Mouse (Mus musculus): ENCODE data around the gene Rbms3.

Gene Rbms3

DNA sequence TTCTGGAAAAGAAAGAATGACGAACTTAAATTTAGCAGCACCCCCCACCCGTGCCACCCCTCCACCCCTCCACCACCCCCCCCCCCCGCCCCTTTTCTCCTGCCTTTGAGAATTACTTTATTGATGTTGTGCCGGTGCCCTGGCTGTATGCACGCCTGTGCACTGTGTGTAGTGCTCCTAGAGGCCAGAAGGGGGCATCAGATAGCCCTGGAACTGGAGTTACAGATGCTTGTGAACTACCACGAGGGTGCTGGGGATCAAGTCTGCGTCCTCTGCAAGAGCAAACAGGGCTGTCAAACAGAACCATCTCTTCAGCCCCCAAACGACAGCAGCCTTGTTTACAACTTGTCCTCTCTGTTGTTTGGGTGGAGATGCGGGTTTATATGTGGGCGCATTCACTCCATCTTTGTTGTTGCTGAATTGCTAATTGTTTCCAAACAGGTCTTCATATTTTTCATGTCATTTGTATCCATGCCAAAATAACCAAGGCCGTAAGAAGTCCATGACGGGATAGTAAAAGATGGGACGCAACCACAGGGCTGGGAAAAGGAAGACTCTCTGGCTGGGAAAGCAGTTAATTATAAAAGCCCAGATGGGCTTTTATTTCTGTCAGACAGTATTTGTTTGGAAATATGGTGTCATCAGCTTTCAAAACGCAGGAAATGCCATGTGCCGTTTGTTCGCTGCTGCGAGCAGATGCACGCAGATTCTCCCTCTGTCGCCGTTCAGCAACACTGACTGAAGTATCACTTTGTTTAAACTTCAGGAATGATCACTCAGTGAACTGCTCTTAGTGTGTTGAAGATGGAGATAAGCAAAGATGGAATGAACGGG is 652.9 kb downstream of the Rbms3 start:
- DNase-seq (ENCODE audit: low spot score): no peak

DNA sequence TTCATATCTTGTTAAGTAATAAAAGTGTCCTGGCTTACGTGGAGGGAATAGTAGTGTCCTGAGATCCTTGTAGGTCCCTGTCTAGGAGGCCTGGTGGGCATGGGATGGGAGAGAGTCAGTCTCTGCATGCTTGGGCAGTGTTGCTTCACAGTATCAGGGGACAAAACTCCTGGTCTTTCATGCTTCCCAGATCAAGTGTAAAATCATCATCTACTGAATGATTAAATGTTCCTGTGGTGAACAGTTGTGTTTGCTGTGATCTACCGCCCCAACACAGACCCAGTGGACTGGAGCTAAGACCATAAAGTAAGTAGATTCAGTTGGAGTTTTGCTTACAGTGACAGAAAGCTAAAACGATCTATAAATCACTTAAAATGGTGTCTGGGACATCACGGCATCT is 654.4 kb downstream of the Rbms3 start:
- no peak for DNase-seq (ENCODE audit: low spot score)

DNA sequence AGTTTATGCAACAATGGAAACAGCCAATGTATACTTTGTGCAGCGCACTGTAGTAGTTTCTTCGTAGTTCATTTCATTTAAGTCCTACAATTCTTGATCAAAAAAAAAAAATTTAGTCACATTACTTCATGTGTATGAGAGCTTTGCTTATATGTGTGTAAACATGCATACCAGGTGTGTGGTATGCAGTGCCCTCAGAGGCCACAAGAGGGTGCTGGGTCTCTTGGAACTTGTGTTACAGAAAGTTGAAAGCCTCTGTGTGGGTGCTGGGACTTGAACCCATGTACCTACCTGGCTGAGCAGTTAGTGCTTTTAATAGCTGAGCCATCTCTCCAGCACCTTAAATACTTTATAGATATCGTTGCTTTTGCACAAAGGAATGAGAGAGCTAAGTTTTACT is 655.6 kb downstream of the Rbms3 start:
- no peak for DNase-seq (ENCODE audit: low spot score)

DNA sequence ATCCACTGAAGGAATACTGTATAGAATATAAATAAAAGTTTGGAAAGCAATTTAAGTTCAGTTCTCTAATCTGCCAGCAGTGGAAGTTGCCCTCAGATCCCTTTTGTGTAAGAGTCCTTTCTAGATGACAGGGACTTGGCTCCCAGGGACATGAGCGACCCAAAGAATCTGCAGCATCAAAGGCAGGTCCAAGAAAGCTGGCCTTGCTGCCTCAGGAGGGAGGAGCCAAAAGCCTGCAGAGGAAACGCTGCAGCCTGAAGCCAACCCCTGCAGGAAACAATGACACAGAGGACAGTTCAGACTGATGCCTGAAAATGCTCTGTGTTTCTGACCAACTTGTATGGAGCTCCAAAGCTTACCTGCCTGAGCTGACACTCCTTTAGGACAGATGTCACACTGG is 656.1 kb downstream of the Rbms3 start:
- DNase-seq (ENCODE audit: low spot score): no peak

DNA sequence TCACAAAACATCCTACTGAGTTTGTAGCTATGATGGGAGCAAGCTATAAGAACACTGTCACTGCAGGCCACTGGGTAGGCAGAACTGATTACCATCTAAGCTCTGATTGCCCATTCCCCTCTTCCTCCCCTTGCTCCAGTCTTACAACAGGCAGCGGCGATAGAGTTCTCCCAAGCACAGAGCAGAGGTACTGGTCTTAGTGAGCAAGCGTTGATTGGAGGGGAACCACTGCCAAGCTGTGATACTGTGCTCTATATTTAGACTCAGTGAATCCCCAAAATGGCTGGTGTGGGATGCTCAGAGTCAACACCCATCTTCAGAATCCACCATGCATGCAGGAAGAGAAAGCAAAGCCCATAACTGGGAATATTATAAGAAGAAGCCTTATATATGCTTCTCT is 662.4 kb downstream of the Rbms3 start:
- no peak for DNase-seq (ENCODE audit: low spot score)

DNA sequence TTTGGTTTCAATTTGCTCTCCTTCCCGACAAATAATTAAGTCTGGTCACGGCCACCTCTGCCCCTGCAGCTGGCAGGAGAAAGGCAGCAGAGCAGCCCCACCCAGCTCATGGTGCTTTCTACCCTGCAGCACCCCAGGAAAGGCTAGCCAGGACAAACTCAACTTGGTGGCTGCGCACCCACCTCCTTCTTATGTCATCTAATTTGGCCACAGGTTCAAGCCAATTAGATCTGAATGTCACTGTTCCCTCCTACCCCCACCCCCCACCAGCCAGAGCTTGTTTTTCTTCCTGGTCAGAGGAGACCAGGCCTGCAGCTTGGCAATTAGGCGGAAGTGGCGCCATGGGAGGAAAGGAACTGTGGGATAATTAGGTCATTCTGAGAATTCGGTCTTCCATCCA is 664.0 kb downstream of the Rbms3 start:
- DNase-seq (ENCODE audit: low spot score): no peak

DNA sequence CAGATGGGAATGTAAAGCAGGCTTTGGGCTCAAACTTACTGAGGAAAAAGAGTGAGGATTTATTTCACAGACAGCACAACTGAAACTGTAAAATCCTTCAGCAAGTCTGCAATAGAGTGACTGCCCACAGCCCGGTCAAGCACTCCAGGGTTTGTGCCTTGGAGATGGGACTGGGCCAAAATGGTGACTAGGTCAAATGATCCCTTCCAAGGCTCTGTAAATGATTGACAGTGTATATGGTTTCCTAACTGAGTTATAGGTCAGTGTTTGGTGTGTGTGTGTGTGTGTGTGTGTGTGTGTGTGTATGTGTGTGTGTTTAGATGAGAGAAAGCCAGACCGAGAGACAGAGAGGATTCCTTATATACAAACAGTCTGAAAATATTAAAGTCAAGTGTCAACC is 673.6 kb downstream of the Rbms3 start:
- DNase-seq (ENCODE audit: low spot score): peak; percentile 79

DNA sequence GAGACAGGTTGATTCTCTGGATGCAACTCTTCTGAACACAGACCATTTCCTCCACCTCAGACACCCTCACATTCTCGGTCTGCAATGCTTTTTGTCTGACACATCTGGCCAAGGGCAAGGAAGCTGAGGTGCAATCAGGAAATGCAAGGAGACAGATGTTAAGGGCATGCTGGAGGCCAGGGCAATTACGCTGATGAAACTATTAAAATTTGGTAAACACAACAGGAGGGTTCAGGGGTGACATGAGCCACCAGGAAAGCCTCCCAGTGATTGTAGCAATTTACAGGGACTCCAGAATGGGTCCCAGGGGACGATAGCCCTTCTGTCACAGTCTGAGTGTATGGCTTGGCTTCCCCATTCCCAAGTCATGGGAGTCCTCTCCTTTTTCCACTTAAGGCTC is 681.5 kb downstream of the Rbms3 start:
- no peak for DNase-seq (ENCODE audit: low spot score)

DNA sequence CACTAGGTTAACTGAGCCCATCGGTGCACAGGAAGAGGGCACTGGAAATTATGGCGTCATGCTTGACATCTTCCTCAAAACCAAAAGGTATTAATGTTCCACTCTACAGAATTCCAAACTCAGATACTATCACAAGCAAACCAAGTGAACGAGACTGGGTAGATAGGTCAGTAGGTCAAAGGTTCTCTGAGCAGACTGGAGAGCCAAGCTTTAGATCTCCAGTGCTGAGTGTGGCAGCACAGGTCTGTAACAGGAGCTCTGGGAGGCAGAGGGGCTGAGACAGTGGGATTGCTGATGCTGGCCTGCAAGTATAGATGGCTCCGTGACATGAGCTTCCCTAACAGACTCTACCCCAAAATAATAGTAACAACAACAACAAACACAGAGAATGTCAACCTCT is 682.3 kb downstream of the Rbms3 start:
- no peak for DNase-seq (ENCODE audit: low spot score)

DNA sequence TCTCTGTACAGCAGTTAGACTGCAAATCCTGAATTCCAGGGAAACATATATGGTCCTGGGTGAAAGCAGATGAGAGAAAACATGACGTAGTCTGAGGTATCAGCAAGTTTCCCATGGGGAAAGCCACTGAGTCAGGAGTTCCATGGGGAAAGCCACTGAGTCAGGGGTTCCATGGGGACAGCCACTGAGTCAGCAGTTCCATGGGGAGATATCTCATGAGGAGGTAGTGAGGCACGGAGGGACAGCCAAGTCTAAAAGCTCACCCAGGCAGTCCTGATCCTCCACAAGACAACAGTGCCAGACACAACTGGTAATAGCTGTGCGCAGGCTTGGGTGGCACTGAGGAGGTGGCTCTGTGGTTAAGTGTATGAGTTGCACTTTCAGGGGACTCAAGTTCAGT is 682.9 kb downstream of the Rbms3 start:
- DNase-seq (ENCODE audit: low spot score): no peak

DNA sequence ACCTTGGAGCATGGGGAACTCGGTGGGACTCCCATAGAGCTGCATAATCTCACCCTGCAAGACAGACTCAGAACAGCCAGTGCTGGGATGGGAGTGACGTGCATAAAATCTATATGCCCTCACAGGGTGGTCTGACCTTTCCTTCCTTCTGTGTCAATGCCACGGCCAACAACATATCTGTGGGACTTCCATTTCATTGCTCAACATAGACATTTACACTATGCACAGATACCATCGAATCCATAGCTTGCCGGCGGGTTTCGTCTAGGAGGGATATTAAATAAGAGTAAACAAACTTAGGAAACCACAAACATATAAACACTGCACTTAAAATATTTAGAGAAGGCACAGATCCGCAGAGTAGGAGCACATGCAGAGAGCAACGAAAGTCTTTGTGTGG is 684.0 kb downstream of the Rbms3 start:
- no peak for DNase-seq (ENCODE audit: low spot score)

DNA sequence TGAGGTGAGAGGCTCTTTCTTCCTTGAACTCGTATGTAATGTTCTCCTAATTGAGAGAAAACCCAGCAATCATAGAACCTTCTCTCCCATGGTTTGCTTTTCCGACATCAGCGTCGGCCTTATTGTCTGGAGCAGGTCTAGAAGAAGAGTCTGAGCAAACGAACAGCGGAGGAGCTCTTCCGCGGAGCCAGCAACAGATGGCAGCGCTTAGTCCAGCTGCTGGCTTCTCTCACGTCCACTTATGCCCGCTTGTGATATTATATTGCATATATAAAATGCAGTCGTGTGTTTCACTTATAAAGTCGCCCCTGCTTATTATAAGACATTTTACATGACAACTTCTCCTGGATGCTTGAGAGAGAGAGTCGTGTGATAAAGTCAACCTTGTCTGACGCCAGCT is 685.8 kb downstream of the Rbms3 start:
- no peak for DNase-seq (ENCODE audit: low spot score)

DNA sequence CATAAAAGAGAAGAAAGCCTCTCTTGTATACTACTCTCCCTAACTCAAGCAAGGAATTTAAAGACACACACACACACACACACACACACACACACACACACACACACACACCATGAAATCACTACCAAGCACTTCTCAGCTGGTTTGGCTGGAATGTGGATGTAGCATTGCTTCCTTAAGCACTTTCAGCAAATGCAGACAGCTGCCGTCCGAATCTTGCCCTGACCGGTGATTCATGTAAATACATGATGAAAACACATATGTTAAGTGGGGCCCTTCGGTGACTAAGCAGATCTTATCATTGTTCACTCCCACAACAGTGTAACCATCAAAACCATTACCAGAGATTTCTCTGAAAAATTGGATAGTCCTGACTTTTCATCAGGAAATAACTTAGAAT is 688.6 kb downstream of the Rbms3 start:
- no peak for DNase-seq (ENCODE audit: low spot score)

DNA sequence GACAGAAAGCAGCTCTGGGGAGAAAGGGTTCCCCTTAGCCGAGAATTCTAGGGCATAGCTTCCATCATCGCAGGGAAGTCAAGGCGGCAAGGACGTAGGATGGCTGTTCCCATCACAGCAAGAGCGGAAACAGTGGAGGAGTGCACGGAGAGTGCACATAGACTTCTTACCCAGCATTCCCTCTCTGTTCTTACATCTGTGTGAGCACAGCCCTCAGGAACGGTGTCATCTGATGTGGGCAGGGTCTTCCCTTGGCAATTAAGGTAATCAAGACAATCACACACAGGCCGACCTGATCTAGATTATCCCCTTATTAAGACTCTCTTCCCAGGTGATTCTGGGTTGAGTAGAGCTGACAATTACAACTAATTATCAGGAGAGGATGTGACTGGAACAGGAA is 689.0 kb downstream of the Rbms3 start:
- no peak for DNase-seq (ENCODE audit: low spot score)

DNA sequence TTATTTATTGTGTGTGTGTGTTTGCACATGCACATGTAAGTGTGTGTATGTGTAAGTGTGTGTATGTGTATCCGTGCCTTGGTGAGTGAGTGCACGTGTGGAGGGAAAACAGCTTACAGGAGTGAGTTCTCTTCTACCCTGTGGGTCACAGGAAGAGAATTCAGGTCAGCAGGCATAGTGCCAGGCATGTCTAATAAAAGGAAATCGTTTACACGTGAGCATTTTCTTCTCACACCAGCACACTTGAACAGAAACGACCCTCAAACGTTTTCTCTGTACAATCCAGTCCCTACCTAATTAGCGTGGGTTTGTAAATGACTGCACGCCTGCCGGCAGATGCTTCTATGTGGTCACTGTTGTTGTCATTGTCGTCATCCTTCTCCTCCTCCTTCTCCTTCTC is 701.4 kb downstream of the Rbms3 start:
- no peak for DNase-seq (ENCODE audit: low spot score)

DNA sequence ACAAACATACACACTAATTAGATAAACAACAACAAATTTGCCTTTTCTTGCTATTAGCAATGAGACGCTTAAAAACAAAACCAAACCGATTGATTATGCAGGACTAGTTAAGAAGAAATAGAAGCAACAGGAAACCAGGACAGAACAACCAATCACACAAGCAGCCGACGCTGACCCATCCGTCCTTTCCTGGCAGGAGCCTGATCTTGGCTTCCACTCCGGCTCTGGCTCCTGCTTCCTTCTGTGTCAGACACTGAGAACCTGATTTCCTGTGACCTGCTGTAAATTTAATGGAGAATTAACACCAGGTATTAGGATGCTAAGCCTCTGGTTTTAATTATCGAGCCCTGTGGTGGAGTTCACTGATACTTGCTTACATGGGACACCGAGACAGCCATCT is 706.6 kb downstream of the Rbms3 start:
- no peak for DNase-seq (ENCODE audit: low spot score)

DNA sequence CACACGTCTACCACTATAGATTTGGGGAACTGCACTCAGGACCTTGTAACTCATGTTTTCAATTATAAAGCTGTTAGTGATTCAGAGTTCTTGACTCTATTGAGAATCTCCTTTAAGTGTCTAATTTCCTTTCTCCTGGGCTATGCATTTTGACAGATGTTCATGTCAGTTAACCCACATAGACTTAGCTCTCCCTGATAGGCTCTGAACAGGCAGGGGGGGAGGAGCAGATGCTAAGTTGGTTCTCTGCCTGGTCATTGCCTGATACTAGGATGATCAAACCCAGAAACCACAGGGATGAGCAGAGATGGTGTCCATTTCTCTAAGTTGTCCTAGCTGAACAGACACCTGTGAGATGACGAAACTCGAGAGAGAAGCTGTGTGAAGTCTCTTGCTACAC is 707.2 kb downstream of the Rbms3 start:
- no peak for DNase-seq (ENCODE audit: low spot score)

DNA sequence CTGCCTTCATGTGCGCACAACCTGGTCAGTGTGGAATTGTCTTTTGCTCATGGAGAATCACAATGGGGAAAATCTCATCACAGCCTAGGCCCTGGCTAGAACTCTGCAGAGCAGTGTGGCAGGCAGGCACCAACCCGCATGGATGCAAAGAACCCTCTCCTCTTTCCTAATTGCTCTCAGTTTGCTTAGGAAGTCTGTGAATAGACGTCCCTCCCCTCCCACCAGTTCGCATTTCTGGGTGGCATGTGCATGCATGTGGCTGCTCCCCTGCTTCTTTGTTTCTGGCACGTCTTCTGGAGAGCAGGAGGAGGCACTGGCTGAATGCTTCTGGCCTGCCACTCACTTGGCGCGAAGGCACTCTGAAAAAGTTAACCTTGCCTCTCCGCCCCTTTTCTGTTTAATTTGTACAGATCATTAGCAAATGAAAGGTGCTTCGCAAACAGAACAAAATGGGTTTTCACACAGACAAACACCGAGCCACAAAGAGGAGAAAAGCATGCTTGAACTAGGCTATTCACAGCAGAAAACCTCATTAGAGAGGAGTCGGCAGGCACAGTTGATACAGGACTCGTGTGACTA is 710.2 kb downstream of the Rbms3 start:
- DNase-seq (ENCODE audit: low spot score): no peak

DNA sequence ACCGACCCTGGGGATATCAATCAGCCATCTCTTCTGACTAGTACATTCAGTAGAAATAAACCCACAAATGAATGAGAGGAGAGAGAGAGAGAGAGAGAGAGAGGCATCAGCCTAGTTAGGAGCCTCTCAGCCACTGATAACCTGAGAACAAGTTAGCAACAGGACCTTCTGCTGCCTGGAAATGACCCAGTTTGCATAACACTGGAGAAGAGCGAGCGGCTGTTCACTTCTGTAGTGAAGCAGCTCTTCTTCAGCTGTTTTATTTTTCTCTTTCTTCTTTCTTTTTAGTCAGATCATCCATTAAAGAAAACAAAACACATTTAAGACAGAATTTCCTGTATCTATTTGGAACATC is 717.2 kb downstream of the Rbms3 start:
- no peak for DNase-seq (ENCODE audit: low spot score)

DNA sequence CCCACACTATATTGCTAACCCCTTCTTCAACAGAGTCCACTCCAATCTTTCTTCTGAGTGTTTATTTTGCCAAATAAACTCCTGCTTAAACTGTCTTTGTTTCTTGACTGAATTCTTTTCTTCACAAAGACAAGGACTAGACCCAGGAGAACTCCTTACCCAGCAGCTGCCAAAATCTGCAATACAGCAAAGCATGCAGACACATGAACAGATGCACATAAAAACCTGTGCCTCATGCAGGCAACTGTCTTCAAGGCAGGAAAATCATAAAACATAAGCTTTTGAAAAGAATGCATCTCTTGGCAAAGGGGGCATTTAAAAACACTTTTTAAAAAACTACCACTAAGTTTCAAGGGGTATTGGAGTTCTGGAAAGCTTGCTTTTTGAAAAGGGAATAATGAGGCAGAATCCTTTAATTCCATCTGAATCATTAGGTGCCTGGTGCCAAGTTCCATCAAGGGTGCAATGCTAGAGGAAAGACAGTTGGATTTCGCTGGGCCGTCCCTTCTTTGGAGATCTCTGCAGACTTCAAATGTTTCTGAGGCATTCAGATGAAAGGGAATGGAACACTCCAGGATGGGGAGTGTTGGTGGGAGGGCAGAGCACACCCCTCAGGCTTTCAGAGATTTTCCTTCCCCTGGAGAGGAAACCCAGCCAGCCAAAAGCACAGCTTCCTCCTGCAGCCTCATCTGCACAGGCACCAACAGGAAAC is 717.8 kb downstream of the Rbms3 start:
- DNase-seq (ENCODE audit: low spot score): no peak

DNA sequence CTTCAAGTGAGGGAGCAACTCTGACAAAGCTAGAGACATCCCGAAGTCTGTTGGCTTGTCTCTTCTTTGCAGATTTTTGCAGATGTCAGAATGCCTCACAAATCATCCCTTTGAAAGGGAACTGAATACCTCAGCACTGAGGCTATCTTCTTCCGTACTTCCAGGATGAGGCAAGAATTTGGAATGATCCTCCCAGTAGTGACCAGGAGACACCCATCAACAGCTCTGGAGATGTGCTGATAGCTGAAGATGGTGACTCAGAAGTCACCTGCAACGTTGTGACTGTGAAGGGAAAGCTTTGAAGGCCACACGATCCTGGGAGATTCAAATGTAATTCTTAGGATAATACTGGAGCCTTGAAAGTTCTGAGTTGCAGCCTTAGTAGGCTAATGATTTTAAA is 720.2 kb downstream of the Rbms3 start:
- no peak for DNase-seq (ENCODE audit: low spot score)

DNA sequence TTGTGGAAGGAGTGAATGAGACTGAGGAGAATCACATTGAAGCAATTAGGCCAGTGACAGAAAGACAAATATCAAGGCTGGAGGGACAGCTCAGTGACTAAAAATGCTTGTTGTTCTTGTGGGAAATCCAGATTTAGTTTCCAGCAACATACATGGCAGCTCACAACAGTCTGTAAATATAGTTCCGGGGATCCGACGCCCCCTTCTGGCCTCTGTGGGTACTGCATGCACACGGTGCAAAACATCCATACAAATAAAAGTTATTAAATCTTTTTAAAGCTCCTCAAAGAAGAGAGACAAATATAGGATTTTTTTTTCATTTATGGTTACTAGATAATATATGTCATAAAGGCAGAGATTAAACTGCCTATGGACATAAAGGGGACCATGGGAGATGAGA is 722.8 kb downstream of the Rbms3 start:
- DNase-seq (ENCODE audit: low spot score): no peak

DNA sequence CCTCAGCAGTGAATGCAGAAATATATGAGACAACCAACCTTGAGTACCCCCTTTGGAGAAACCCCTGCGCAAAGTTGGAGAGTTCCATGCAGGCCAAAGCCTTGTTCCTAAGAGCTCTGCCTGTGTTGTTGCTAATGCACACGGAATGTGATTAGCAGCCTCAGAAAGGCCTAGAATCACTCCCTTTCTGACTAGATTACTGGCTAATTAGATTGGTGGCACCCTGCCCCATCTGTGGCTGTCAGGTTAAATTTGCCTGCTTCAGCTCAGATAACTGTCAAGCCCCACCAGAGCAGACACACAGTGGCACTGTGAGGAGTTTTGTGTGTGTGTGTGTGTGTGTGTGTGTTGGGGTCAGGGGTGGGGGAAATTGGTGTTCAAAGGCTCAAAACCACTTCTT is 724.1 kb downstream of the Rbms3 start:
- no peak for DNase-seq (ENCODE audit: low spot score)

Measured in adipocyte (in vitro differentiated cells).